In genomic region chr16:9865710-9866109, GRCm38 (mm10) we compare ENCODE assay signal across 17 mouse cellular contexts.
A peak's percentile ranks its signal among the peaks of the same experiment; 100 is the strongest.
DNase-seq lines count a peak whose midpoint lies in the region; TF ChIP-seq lines count a peak whose summit lies in the region.
"Had no signal": no experiment of that assay in that cellular context is flagged by ENCODE, and none has a peak within 500 bp of the region (broad histone marks: within the 10 kb centered on the region; RNA-seq: fewer than 3 reads in every experiment).

No protein-coding gene starts in this region.

- peak; percentile 5 for DNase-seq in adrenal gland, postnatal 14 days
- no peak for DNase-seq in adrenal gland, postnatal 25 days
- no peak for DNase-seq in left cerebral cortex, adult 2 months (ENCODE audit: extremely low spot score in 1 of 2, low spot score in 2 of 2)
- no peak for DNase-seq in left cerebral cortex, adult 18-20 months (ENCODE audit: low spot score in 2 of 2)
- DNase-seq in 3T3-L1 (ENCODE audit: low read depth, low spot score) (peak; percentile 8), NIH3T3 (ENCODE audit: low read depth) (peak; percentile 4)
- no peak for DNase-seq in thymus, postnatal 14 days
- no peak for DNase-seq in gastrocnemius, postnatal 14 days
- DNase-seq: cerebellum, adult 8-10 months; gastrocnemius, postnatal 36 days; heart, postnatal 4 days; lung, postnatal 10 days; right cerebral cortex, adult 18-20 months; spleen, adult 18-20 months had no signal

- no peak overlapping the region for H3K4me3 ChIP-seq in left cerebral cortex, adult 2 months
- H3K4me3 ChIP-seq: heart, embryonic 13.5 days; myocyte; stomach, embryonic 15.5 days had no signal

- H3K27ac ChIP-seq in left cerebral cortex, adult 2 months = no peak overlapping the region
- H3K27ac ChIP-seq: heart, embryonic 13.5 days; stomach, embryonic 15.5 days had no signal

- intact Hi-C loops in left cerebral cortex, adult 2 months (cut with DNase I) = no loop called here
- intact Hi-C loops in gastrocnemius, postnatal 14 days (cut with DNase I; ENCODE audit: low total_unique reads) = no loop called here

- TF ChIP-seq CTCF in left cerebral cortex, adult 2 months (IDR thresholded peaks at IDR 0.05) = peak; percentile 41

Comparison
In these comparisons a context has a peak if more than half of its experiments do, and no peak if none do; other contexts are left out.
1. DNase-seq: peak in adrenal gland, postnatal 14 days (single experiment), 3T3-L1 (single experiment) and NIH3T3 (single experiment); none in adrenal gland, postnatal 25 days (single experiment), left cerebral cortex, adult 2 months (0 of 2), left cerebral cortex, adult 18-20 months (0 of 2), thymus, postnatal 14 days (single experiment) and gastrocnemius, postnatal 14 days (single experiment).